Mouse (Mus musculus): ENCODE measurements around the gene Nup205.

The Nup205 gene

DNA sequence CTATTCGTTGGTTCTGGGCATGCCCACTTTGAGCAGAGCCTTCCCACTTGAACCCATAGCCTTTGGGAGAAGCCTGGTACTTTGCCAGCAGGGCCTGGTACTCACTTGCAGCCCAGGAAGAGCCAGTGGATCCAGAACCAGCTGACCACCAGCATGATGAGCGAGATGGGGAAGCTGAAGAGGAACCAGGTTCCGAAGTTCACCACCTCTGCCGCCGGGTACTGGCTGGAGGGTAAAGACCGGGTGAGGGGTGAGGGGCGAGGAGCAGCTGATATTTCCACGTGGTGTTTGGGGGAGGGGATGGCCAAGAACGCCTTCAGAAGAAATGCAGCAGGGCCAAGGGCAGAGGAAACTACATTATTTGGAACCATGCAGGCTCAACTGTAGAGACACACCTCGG lies 102.1 kb downstream of the Nup205 start:
- no peak for DNase-seq (ENCODE audit: low read depth in 1 of 2, low spot score in 2 of 2)

- DNase-seq (ENCODE audit: low read depth in 1 of 2, low spot score in 2 of 2): no peak
Observed at GRCm38 (mm10) chr6:35288114-35288761, 111.0 kb downstream of the Nup205 start.

GRCm38 (mm10) chr6:35288920-35289319 lies 111.7 kb downstream of the Nup205 start:
- no peak for DNase-seq (ENCODE audit: low read depth in 1 of 2, low spot score in 2 of 2)

- no peak for DNase-seq (ENCODE audit: low read depth in 1 of 2, low spot score in 2 of 2)
Observed at GRCm38 (mm10) chr6:35289676-35290075, 112.5 kb downstream of the Nup205 start.

DNA sequence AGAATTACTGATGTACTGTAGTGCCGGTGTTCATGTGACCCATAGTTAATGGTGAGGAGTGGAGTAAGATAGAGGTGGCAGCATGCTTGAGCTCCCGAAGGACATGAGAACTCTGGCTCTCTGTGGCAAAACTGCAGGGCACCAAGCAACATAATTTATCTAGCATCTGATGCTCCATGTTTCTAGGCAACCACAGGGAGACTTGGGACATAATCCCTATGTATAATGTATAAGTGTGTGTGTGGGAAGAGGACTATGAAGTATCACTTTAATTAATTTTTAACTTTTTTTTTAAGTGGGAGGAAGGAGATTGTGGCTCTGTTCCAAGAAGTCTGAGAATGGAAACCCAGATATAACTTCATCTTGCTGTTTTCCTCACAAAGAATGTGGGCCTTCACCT lies 117.7 kb downstream of the Nup205 start:
- no peak for DNase-seq (ENCODE audit: low read depth in 1 of 2, low spot score in 2 of 2)

- no peak for DNase-seq (ENCODE audit: low read depth in 1 of 2, low spot score in 2 of 2)
Observed at GRCm38 (mm10) chr6:35297001-35297400, 119.8 kb downstream of the Nup205 start.

Data from monocyte, adult 2 months (primary cell).